Comparison of ENCODE assay signal across 8 mouse cellular contexts in the genomic region with DNA sequence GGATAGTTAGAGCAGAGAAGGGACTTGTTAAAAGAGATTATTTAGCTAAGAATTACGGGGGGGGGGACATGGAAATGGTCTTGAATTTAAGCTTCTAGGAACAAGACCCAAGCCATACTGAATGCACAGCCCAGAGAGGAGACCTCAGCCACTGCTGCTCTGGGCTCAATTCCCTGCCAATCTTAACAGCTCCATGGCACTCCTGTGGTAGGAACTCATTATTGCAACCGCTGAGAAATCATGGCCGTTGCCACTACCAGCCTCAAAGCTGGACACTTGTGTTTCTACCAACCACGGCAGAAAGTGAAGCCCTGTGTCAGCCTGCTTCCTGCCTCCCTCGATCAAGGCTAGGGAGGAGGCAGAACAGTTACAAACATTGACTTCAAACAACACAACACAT. TPM values are rescaled to one million over a fixed set of nuclear protein-coding genes. Genes with fewer than 3 reads are reported as not detected.
A peak's percentile ranks its signal among the peaks of the same experiment; 100 is the strongest.
DNase-seq lines count a peak whose midpoint lies in the region; ATAC-seq and TF ChIP-seq lines count a peak whose summit lies in the region.

No protein-coding gene starts in this region.

- ATAC-seq in heart, embryonic 12.5 days (ENCODE audit: insufficient number of reproducible peaks, low FRiP score), result no peak
- peak; percentile 47; the same call in 1 of the 2 replicates for ATAC-seq in lung, embryonic 16.5 days (ENCODE audit: low read depth)
- no peak for ATAC-seq in intestine, embryonic 15.5 days

- H3K4me1 ChIP-seq in heart, adult 2 months (ENCODE audit: control insufficient read depth, insufficient read depth, low read length), result no peaks in the 10 kb centered on the region
- H3K4me1 ChIP-seq in heart, embryonic 12.5 days (replicated peaks), result no peaks in the 10 kb centered on the region
- H3K4me1 ChIP-seq in embryonic facial prominence, embryonic 10.5 days, result peaks cover 32% of the 10 kb centered on the region
- H3K4me1 ChIP-seq in lung, embryonic 16.5 days (replicated peaks; ENCODE audit: control insufficient read depth, insufficient read depth, low read length), result no peaks in the 10 kb centered on the region
- no peaks in the 10 kb centered on the region for H3K4me1 ChIP-seq in intestine, embryonic 15.5 days (replicated peaks)

- no peak for DNase-seq in heart, adult 2 months
- DNase-seq in MN1 (ENCODE audit: low spot score), result peak; percentile 60
- DNase-seq in embryonic facial prominence, embryonic 10.5 days (ENCODE audit: low spot score), result peak; percentile 38
- DNase-seq in urinary bladder, postnatal 14 days (ENCODE audit: low spot score), result no peak
- no peak for DNase-seq in natural killer cell, adult 2 months (ENCODE audit: low spot score in 2 of 2)

- H3K9me3 ChIP-seq in heart, embryonic 12.5 days (replicated peaks), result no peaks in the 10 kb centered on the region
- H3K9me3 ChIP-seq in embryonic facial prominence, embryonic 10.5 days, result peaks cover 6% of the 10 kb centered on the region; the same call in 1 of the 2 replicates
- no peaks in the 10 kb centered on the region for H3K9me3 ChIP-seq in lung, embryonic 16.5 days (ENCODE audit: control insufficient read depth, low read length)
- no peaks in the 10 kb centered on the region for H3K9me3 ChIP-seq in intestine, embryonic 15.5 days

- peak; percentile 64 for TF ChIP-seq CTCF in heart, adult 2 months (IDR thresholded peaks at IDR 0.05)

- 12% methylated on average over 5 of the region's 5 CpGs for WGBS in heart, adult 2 months
- WGBS in heart, embryonic 12.5 days, result 17% methylated on average over 5 of the region's 5 CpGs
- WGBS in embryonic facial prominence, embryonic 10.5 days, result 31% methylated on average over 5 of the region's 5 CpGs
- WGBS in lung, embryonic 16.5 days, result 19% methylated on average over 5 of the region's 5 CpGs
- 25% methylated on average over 5 of the region's 5 CpGs for WGBS in intestine, embryonic 15.5 days

- TF ChIP-seq EP300 in heart, adult 2 months (IDR thresholded peaks at IDR 0.05; ENCODE audit: insufficient read depth, low read depth, low read length), result no peak

- H3K4me2 ChIP-seq in heart, embryonic 12.5 days, result no peak overlapping the region
- H3K4me2 ChIP-seq in lung, embryonic 16.5 days (ENCODE audit: low read depth, low read length), result no peak overlapping the region
- no peak overlapping the region for H3K4me2 ChIP-seq in intestine, embryonic 15.5 days (replicated peaks)

- H3K27ac ChIP-seq in heart, adult 2 months, result no peak overlapping the region
- H3K27ac ChIP-seq in heart, embryonic 12.5 days (ENCODE audit: poor library complexity, severe bottlenecking), result no peak overlapping the region
- H3K27ac ChIP-seq in embryonic facial prominence, embryonic 10.5 days (replicated peaks), result no peak overlapping the region
- no peak overlapping the region for H3K27ac ChIP-seq in lung, embryonic 16.5 days (ENCODE audit: low read length)
- H3K27ac ChIP-seq in intestine, embryonic 15.5 days, result no peak overlapping the region

- no peak for TF ChIP-seq POLR2A in heart, adult 2 months (IDR thresholded peaks at IDR 0.05; ENCODE audit: insufficient read depth, low read depth, low read length)

- no peaks in the 10 kb centered on the region for H3K27me3 ChIP-seq in heart, adult 2 months (ENCODE audit: control insufficient read depth, insufficient read depth, low read length)
- H3K27me3 ChIP-seq in heart, embryonic 12.5 days (replicated peaks), result 0 out of 2 replicates have a peak, but pooled peaks cover 5% of the 10 kb centered on the region
- H3K27me3 ChIP-seq in embryonic facial prominence, embryonic 10.5 days (replicated peaks; ENCODE audit: low read depth, poor library complexity, severe bottlenecking), result peaks cover 4% of the 10 kb centered on the region; the same call in 1 of the 2 replicates
- H3K27me3 ChIP-seq in lung, embryonic 16.5 days (ENCODE audit: control insufficient read depth, insufficient read depth, low read depth, low read length), result no peaks in the 10 kb centered on the region
- H3K27me3 ChIP-seq in intestine, embryonic 15.5 days (replicated peaks), result no peaks in the 10 kb centered on the region

- no peak overlapping the region for H3K4me3 ChIP-seq in heart, adult 2 months
- no peak overlapping the region for H3K4me3 ChIP-seq in heart, embryonic 12.5 days
- H3K4me3 ChIP-seq in embryonic facial prominence, embryonic 10.5 days, result no peak overlapping the region
- H3K4me3 ChIP-seq in lung, embryonic 16.5 days (ENCODE audit: low read length), result no peak overlapping the region
- H3K4me3 ChIP-seq in intestine, embryonic 15.5 days (replicated peaks), result no peak overlapping the region

- intact Hi-C loops in heart, adult 2 months (cut with DNase I), result no loop called here

- H3K79me2 ChIP-seq in heart, adult 2 months (replicated peaks; ENCODE audit: control insufficient read depth, insufficient read depth, low read length), result no peaks in the 10 kb centered on the region

- no peaks in the 10 kb centered on the region for H3K36me3 ChIP-seq in heart, adult 2 months (ENCODE audit: control insufficient read depth, insufficient read depth, low read length)
- no peaks in the 10 kb centered on the region for H3K36me3 ChIP-seq in heart, embryonic 12.5 days
- no peaks in the 10 kb centered on the region for H3K36me3 ChIP-seq in embryonic facial prominence, embryonic 10.5 days (replicated peaks)
- no peaks in the 10 kb centered on the region for H3K36me3 ChIP-seq in lung, embryonic 16.5 days (ENCODE audit: control insufficient read depth, insufficient read depth, low read length)
- no peaks in the 10 kb centered on the region for H3K36me3 ChIP-seq in intestine, embryonic 15.5 days

- H3K9ac ChIP-seq in heart, adult 2 months (ENCODE audit: low read depth, low read length), result no peak overlapping the region
- no peak overlapping the region for H3K9ac ChIP-seq in heart, embryonic 12.5 days
- no peak overlapping the region for H3K9ac ChIP-seq in lung, embryonic 16.5 days (ENCODE audit: low read length)
- no peak overlapping the region for H3K9ac ChIP-seq in intestine, embryonic 15.5 days

RNA-seq across cellular contexts. Expression of a gene that starts 5.4 kb away (rescaled TPM):
- total RNA-seq in heart, adult 2 months (2021), result 1 to 10 TPM; 8.1 to 8.3 TPM
- polyA plus RNA-seq in heart, adult 2 months (2012; rRNA removed), result 20.4 and 22.3 TPM in 2 replicates
- 4.4 and 4.9 TPM in 2 replicates for polyA plus RNA-seq in heart, embryonic 12.5 days (2016; fragmentation: Nextera tagmentation; extraction: Ambion mirVana)
- 19.3 and 19.8 TPM in 2 replicates for polyA plus RNA-seq in embryonic facial prominence, embryonic 10.5 days (2016; fragmentation: Nextera tagmentation; extraction: Ambion mirVana)
- 7.8 and 8.1 TPM in 2 replicates for polyA plus RNA-seq in lung, embryonic 16.5 days (2015; fragmentation: Nextera tagmentation; extraction: Ambion mirVana)
- polyA plus RNA-seq in intestine, embryonic 15.5 days (2015; fragmentation: Nextera tagmentation; extraction: Ambion mirVana), result 10.8 and 11.2 TPM in 2 replicates

RNA-seq across cellular contexts. Expression of a gene that starts 51.4 kb away (rescaled TPM):
- total RNA-seq in heart, adult 2 months (2021), result 1 to 10 TPM; 4.1 to 5.4 TPM
- polyA plus RNA-seq in heart, adult 2 months (2012; rRNA removed), result 8.5 and 11.4 TPM in 2 replicates
- polyA plus RNA-seq in heart, embryonic 12.5 days (2016; fragmentation: Nextera tagmentation; extraction: Ambion mirVana), result 3.7 TPM in 2 replicates
- polyA plus RNA-seq in embryonic facial prominence, embryonic 10.5 days (2016; fragmentation: Nextera tagmentation; extraction: Ambion mirVana), result 8.6 and 11.1 TPM in 2 replicates
- 6.9 and 8.4 TPM in 2 replicates for polyA plus RNA-seq in lung, embryonic 16.5 days (2015; fragmentation: Nextera tagmentation; extraction: Ambion mirVana)
- polyA plus RNA-seq in intestine, embryonic 15.5 days (2015; fragmentation: Nextera tagmentation; extraction: Ambion mirVana), result 5.1 and 6.4 TPM in 2 replicates

RNA-seq across cellular contexts. Expression of a gene that starts 54.3 kb away (rescaled TPM):
- total RNA-seq in heart, adult 2 months (2021), result 10 to 100 TPM; 88.2 to 99.3 TPM
- 79.9 and 108 TPM in 2 replicates for polyA plus RNA-seq in heart, adult 2 months (2012; rRNA removed)
- polyA plus RNA-seq in heart, embryonic 12.5 days (2016; fragmentation: Nextera tagmentation; extraction: Ambion mirVana), result 148 and 159 TPM in 2 replicates
- 146 and 188 TPM in 2 replicates for polyA plus RNA-seq in embryonic facial prominence, embryonic 10.5 days (2016; fragmentation: Nextera tagmentation; extraction: Ambion mirVana)
- 111 and 120 TPM in 2 replicates for polyA plus RNA-seq in lung, embryonic 16.5 days (2015; fragmentation: Nextera tagmentation; extraction: Ambion mirVana)
- polyA plus RNA-seq in intestine, embryonic 15.5 days (2015; fragmentation: Nextera tagmentation; extraction: Ambion mirVana), result 127 and 129 TPM in 2 replicates

Comparison
In these comparisons a context has a peak if more than half of its experiments do, and no peak if none do; other contexts are left out.
1. DNase-seq: peak in MN1 (single experiment) and embryonic facial prominence, embryonic 10.5 days (single experiment); none in heart, adult 2 months (0 of 2), urinary bladder, postnatal 14 days (single experiment) and natural killer cell, adult 2 months (0 of 2).